Mouse (Mus musculus) megakaryocyte-erythroid progenitor cell, adult 5-6 weeks (primary cell): ENCODE results near the gene Iglon5. TPM values are rescaled to one million over a fixed set of nuclear protein-coding genes. Genes with fewer than 3 reads are reported as not detected.

Source experiments
- ATAC-seq: replicated peaks from 2 replicates; pipeline ENCODE4 v1.8.0; 2016; ENCODE audit warnings: mild to moderate bottlenecking, inconsistent platforms; ENCODE audit not compliant: severe bottlenecking, poor library complexity, low FRiP score, low TSS enrichment
- total RNA-seq, 2 experiments: library from RNA; stranded (forward) in 1 of 2; stranded (reverse) in 1 of 2; fragments of 200-1000, 215-1000 nt in 1 of 2; fragments of >200 nt in 1 of 2; fragmentation: Nextera tagmentation in 1 of 2; gene quantifications; 2 replicates each; pipeline ENCODE4 v1.2.3; 2014 to 2017

Iglon5 gene
- total RNA-seq, 2 experiments from 2014 or later = not detected

GRCm38 (mm10) chr7:43436341-43437255 is 53.3 kb downstream of the Iglon5 start, which contains the start of gene Nkg7:
Nkg7 (plus strand) TSS chr7:43437073.
- no peak for ATAC-seq

- ATAC-seq = no peak
Observed at GRCm38 (mm10) chr7:43434676-43435075, 55.2 kb downstream of the Iglon5 start.

DNA sequence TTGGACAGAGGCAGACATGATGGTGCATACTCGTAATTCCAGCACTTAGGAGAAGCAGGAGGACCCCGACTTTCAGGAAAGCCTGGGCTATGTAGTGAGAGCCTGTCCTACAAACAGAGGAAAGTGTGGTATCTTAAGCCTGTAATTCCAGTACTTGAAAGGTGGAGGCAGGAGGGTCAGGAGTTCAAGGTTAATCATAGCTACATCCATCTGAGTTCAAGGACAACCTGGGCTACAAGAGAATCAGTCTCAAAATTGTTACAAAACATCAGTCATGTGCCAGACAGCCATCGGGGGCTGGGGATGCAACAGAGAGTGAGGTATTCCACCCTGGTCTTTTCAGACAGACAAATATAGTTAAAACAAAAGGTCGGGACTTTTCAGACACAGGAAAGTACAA is 57.0 kb downstream of the Iglon5 start:
- ATAC-seq = no peak

GRCm38 (mm10) chr7:43429500-43429899 is 60.4 kb downstream of the Iglon5 start:
- 0 out of 2 replicates have a peak, but pooled peaks have one; percentile 41 for ATAC-seq

DNA sequence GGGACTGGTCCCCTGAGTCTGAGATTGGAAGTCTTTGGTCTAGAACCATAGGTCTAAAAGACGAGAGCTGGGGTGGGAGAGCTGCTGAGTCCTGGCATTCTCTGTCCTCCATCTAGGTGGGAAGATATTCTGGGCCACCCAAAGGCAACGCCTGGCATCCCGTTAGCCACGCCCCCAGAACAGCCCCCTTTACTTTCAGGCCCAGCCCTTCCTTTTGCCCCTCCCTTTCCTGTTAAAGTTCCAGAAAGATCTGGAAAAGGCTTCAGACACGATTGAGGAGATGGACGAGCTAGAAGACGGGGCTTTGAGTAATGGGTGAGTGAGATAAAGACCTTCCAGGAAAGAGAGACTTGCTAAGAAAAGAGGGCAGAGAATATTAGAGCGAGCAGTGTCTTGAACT is 62.5 kb downstream of the Iglon5 start, which contains the start of gene Lim2:
Gene Lim2 (plus strand): TSS at position 265 of the 400 bp plus-strand sequence.
- ATAC-seq = no peak

DNA sequence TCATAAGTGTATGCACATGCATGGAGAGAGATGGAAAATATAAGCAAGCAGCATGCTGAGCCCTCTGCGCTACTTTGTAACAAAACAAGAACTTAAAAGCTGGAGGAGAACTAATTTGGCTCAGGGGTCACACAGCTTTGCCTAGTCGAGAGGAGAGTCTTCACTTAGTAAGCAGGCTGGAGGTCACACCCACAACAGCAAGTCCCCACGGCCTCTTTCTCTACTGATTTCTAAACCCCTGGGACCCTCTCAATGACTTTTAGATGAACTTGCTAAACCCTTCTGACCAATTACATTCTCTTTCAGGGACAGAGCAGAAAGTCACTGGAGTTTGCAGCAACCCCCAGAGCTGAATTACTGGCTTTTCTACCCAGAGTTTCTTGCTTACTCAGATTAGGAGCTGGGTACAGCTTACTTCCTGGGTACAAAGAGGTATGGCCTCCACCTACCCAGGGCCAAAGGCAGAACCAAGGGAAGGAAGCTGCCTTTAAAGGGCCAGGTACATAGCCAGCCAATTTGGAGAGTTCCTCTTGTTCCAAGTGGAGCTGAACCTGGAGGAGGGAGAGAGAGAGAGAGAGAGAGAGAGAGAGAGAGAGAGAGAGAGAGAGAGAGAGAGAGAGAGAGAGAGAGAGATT is 65.8 kb downstream of the Iglon5 start:
- no peak for ATAC-seq

- peak; percentile 100 for ATAC-seq
Observed at GRCm38 (mm10) chr7:43422995-43423617, 66.8 kb downstream of the Iglon5 start.

Other genes starting within 250 kb of the Iglon5 start
- 11.5 and 15.9 TPM in 2 replicates for gene Zfp715, start 176.8 kb downstream of the Iglon5 start, total RNA-seq (2014; fragmentation: Nextera tagmentation)
- 5.0 and 16.7 TPM in 2 replicates for gene Zfp715, start 176.8 kb downstream of the Iglon5 start, total RNA-seq (2017)
- gene Siglecf, start 138.7 kb downstream of the Iglon5 start, total RNA-seq (2014; fragmentation: Nextera tagmentation) = 6.4 and 6.9 TPM in 2 replicates
- gene Siglecf, start 138.7 kb downstream of the Iglon5 start, total RNA-seq (2017) = 3.1 and 13.0 TPM in 2 replicates
- gene Siglecg, start 81.9 kb downstream of the Iglon5 start, total RNA-seq (2014; fragmentation: Nextera tagmentation) = 3.1 and 4.4 TPM in 2 replicates
- gene Siglecg, start 81.9 kb downstream of the Iglon5 start, total RNA-seq (2017) = 1.3 TPM in 1 of 2 replicates, not detected in the other
- 2.1 TPM in 1 of 2 replicates, not detected in the other for gene Lim2, start 62.4 kb downstream of the Iglon5 start, total RNA-seq (2014; fragmentation: Nextera tagmentation)
- gene Lim2, start 62.4 kb downstream of the Iglon5 start, total RNA-seq (2017) = not detected in 2 replicates
- gene Nkg7, start 53.0 kb downstream of the Iglon5 start, total RNA-seq (2014; fragmentation: Nextera tagmentation) = 49.9 and 86.7 TPM in 2 replicates
- gene Nkg7, start 53.0 kb downstream of the Iglon5 start, total RNA-seq (2017) = 41.8 and 53.8 TPM in 2 replicates
- gene Cldnd2, start 49.3 kb downstream of the Iglon5 start, total RNA-seq (2014; fragmentation: Nextera tagmentation) = not detected in 2 replicates
- not detected in 2 replicates for gene Cldnd2, start 49.3 kb downstream of the Iglon5 start, total RNA-seq (2017)
- 212 and 237 TPM in 2 replicates for gene Etfb, start 46.0 kb downstream of the Iglon5 start, total RNA-seq (2014; fragmentation: Nextera tagmentation)
- gene Etfb, start 46.0 kb downstream of the Iglon5 start, total RNA-seq (2017) = 396 and 426 TPM in 2 replicates
- not detected in 2 replicates for gene Gm45233, start 45.9 kb downstream of the Iglon5 start, total RNA-seq (2014; fragmentation: Nextera tagmentation)
- 4.2 TPM in 1 of 2 replicates, not detected in the other for gene Gm45233, start 45.9 kb downstream of the Iglon5 start, total RNA-seq (2017)
- gene Vsig10l, start 26.9 kb downstream of the Iglon5 start, total RNA-seq (2014; fragmentation: Nextera tagmentation) = 2.3 and 2.9 TPM in 2 replicates
- gene Vsig10l, start 26.9 kb downstream of the Iglon5 start, total RNA-seq (2017) = 3.0 and 8.9 TPM in 2 replicates
- not detected in 2 replicates for gene 4931406B18Rik, start 15.9 kb upstream of the Iglon5 start, total RNA-seq (2014; fragmentation: Nextera tagmentation)
- gene 4931406B18Rik, start 15.9 kb upstream of the Iglon5 start, total RNA-seq (2017) = not detected in 2 replicates
- gene Cd33, start 54.4 kb upstream of the Iglon5 start, total RNA-seq (2014; fragmentation: Nextera tagmentation) = 1.9 and 3.5 TPM in 2 replicates
- gene Cd33, start 54.4 kb upstream of the Iglon5 start, total RNA-seq (2017) = 0.19 and 0.42 TPM in 2 replicates
- gene Zfp658, start 72.2 kb upstream of the Iglon5 start, total RNA-seq (2014; fragmentation: Nextera tagmentation) = 1.0 and 1.2 TPM in 2 replicates
- gene Zfp658, start 72.2 kb upstream of the Iglon5 start, total RNA-seq (2017) = 0.09 and 0.11 TPM in 2 replicates
- gene Zfp719, start 89.5 kb upstream of the Iglon5 start, total RNA-seq (2014; fragmentation: Nextera tagmentation) = 5.0 and 5.5 TPM in 2 replicates
- gene Zfp719, start 89.5 kb upstream of the Iglon5 start, total RNA-seq (2017) = 4.2 and 4.5 TPM in 2 replicates
- not detected in 2 replicates for gene Zfp819, start 117.1 kb upstream of the Iglon5 start, total RNA-seq (2014; fragmentation: Nextera tagmentation)
- gene Zfp819, start 117.1 kb upstream of the Iglon5 start, total RNA-seq (2017) = not detected in 2 replicates
- not detected in 2 replicates for gene Ceacam18, start 144.6 kb upstream of the Iglon5 start, total RNA-seq (2014; fragmentation: Nextera tagmentation)
- not detected in 2 replicates for gene Ceacam18, start 144.6 kb upstream of the Iglon5 start, total RNA-seq (2017)
- 0.84 TPM in 1 of 2 replicates, not detected in the other for gene Siglece, start 170.1 kb upstream of the Iglon5 start, total RNA-seq (2014; fragmentation: Nextera tagmentation)
- 2.2 TPM in 1 of 2 replicates, not detected in the other for gene Siglece, start 170.1 kb upstream of the Iglon5 start, total RNA-seq (2017)
- gene Ctu1, start 181.9 kb upstream of the Iglon5 start, total RNA-seq (2014; fragmentation: Nextera tagmentation) = 8.6 and 13.2 TPM in 2 replicates
- 5.3 and 8.8 TPM in 2 replicates for gene Ctu1, start 181.9 kb upstream of the Iglon5 start, total RNA-seq (2017)
- not detected in 2 replicates for gene Klk14, start 200.3 kb upstream of the Iglon5 start, total RNA-seq (2014; fragmentation: Nextera tagmentation)
- not detected in 2 replicates for gene Klk14, start 200.3 kb upstream of the Iglon5 start, total RNA-seq (2017)
- gene Klk13, start 222.5 kb upstream of the Iglon5 start, total RNA-seq (2014; fragmentation: Nextera tagmentation) = not detected in 2 replicates
- not detected in 2 replicates for gene Klk13, start 222.5 kb upstream of the Iglon5 start, total RNA-seq (2017)